Mouse (Mus musculus) small intestine, adult 2 months (tissue): ENCODE results near the gene Myh14.

Experiments used
- CTCF ChIP-seq: fragments of 200-500 bp; IDR thresholded peaks from 2 replicates; pipeline ENCODE4 v1.5.1; 2012; ENCODE audit warnings: low read depth, mild to moderate bottlenecking, control low read depth, inconsistent platforms, low read length, moderate library complexity, mixed read lengths; ENCODE audit not compliant: insufficient replicate concordance, insufficient read length; ENCODE audit errors: extremely low read depth
- POLR2A ChIP-seq: fragments of 200-500 bp; IDR thresholded peaks from 2 replicates; pipeline ENCODE4 v1.6.1; 2012; ENCODE audit warnings: low read depth, mild to moderate bottlenecking, control low read depth, inconsistent platforms, low read length, moderate library complexity

GRCm38 (mm10) chr7:44596051-44596450 is 74.6 kb downstream of the Myh14 start:
- TF ChIP-seq POLR2A (no peak), CTCF (no peak)
